Mouse (Mus musculus) frontal cortex, adult (tissue): ENCODE measurements around the gene Ddx25.

ENCODE experiments used
- ATAC-seq: cut with Nextera tagmentation; 2 replicates; pipeline ENCODE4 v1.9.2; 2017; ENCODE audit warnings: mild to moderate bottlenecking, moderate library complexity, mixed read lengths; ENCODE audit not compliant: low TSS enrichment

Gene Ddx25

GRCm38 (mm10) chr9:35493733-35494092 is 64.6 kb downstream of the Ddx25 start:
- ATAC-seq = no peak

DNA sequence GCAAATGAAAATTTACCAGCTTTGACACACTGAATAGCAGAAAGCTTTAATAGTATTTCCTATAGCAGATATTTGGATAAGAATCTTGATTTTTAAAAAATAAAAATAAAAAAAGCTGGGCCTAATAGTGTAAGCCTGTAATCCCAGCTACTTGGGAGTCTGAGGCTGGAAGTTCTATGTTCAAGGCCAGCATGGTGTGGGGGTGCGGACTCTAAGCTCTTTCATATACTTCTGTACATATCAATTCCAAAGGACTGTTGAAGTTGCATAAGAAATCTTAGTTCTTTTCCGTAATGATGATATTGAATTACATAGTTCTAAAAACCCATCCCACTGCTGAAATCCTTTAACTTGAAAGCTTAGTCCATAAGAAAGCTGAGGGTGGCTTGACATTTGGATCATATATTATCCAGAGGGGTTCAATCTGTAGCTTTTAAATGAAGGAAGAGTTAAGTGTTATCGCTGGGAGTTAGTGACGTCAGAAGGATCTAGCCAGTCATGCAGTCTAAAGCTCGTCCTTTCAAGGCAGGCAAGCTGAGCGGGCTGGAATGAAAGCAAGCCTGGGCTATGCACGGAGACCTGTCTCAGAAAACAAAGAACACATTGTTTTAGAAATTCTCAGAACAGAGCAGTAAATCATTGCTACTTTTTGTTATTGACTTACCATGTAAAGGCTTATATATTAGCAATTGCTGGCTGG is 65.1 kb downstream of the Ddx25 start:
- no peak for ATAC-seq

- no peak for ATAC-seq
Measured at GRCm38 (mm10) chr9:35491109-35491866, 67.0 kb downstream of the Ddx25 start.

DNA sequence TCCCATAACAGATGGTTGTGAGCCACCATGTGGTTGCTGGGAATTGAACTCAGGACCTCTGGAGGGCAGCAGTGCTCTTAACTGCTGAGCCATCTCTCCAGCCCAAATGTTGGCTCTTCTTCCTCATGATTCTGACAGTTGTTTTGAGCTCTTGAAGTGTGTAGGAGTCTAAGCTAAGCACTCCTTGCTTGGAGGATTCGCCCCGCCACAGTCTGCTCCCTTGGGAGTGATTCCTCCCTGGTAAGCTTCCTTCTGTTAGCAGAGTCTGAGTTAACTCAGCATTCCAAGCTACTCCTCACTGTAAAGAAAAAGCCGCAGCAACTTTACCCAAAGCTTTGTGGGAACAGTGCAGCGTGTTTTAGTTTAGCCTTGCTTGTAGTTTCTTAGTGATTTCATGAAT is 69.8 kb downstream of the Ddx25 start:
- peak; percentile 99 for ATAC-seq
